Mouse (Mus musculus) lung, postnatal 0 days (tissue): ENCODE results near the gene Nudt8.

Experiments used
- CTCF ChIP-seq: IDR thresholded peaks from 2 replicates; pipeline ENCODE4 v1.5.1; 2016; ENCODE audit warnings: antibody characterized with exemption, mild to moderate bottlenecking
- EP300 ChIP-seq: IDR thresholded peaks from 2 replicates; pipeline ENCODE4 v1.6.1; 2016; ENCODE audit warnings: antibody characterized with exemption, mild to moderate bottlenecking, control low read depth

DNA sequence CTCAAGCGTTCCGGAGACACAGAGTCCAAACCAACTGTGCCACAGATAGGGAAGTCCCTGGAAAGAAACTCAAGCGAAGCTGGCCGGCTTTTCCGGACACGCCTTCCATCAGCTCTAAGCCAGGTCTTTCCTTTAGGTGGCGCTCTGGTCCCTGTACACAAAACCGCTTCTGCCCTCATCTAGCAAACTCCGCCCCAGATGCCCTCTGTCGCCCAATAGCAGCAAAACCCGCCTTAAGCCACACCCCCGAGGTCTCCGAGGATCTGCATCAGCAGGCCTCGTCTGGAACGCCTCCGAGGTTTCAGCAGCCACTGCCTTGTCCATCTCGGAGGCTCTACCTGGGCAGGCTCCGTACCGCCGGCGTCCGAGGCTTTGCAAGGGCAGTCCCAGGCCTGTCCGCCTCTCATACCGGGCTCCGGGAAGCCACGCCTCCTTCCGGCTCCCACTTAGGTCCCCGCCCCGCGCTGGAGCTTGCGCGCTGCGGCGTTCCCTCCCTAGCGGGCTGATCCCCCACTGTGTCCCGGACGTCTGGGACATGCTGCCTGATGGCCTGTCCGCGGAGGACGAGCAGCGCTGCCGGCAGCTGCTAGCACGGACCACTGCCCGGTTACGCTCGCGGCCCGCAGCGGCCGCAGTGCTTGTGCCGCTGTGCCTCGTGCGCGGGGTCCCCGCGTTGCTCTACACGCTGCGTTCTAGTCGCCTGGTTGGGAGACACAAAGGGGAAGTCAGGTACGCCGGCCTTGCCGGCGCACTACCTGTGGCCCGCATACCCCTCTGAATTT is at the start of gene Nudt8, which contains the start of gene Gm49405:
- peak; percentile 89 for TF ChIP-seq CTCF
- TF ChIP-seq EP300 = no peak
